15 mouse cellular contexts compared by ENCODE assay signal in the genomic region with DNA sequence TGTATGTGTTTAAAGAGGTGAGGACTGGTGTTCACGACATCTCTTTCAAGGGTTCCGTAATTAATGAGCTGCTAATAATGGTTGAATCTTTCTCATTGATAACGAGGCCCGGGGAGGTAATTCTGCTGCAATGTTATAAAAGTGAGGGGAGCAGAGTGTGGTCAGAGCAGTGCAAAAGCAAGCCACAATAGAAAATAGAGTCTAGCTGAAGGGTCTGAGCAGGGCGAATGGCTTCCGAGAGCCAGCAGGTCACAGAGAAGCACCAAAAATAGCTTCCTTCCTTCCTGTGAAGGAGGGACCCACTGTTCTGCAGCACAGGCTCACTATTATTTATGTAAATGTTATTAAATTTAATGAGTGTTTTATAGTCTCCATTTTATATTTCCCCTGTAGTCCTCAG.
"Had no signal": no experiment of that assay in that cellular context is flagged by ENCODE, and none has a peak within 500 bp of the region (broad histone marks: within the 10 kb centered on the region; RNA-seq: fewer than 3 reads in every experiment).

No protein-coding gene starts in this region.

- H3K4me3 ChIP-seq: neural tube, embryonic 15.5 days; stomach, embryonic 15.5 days had no signal

- H3K9ac ChIP-seq: neural tube, embryonic 15.5 days; stomach, embryonic 15.5 days had no signal

- H3K27me3 ChIP-seq: neural tube, embryonic 15.5 days; stomach, embryonic 15.5 days had no signal

- H3K9me3 ChIP-seq: neural tube, embryonic 15.5 days; stomach, embryonic 15.5 days had no signal

- DNase-seq: retina, postnatal 1 day; right cerebral cortex, adult 18-20 months; right cerebral cortex, postnatal 14 days; right cerebral cortex, postnatal 25 days; right cerebral cortex, postnatal 4 days; spleen, adult 18-20 months; thymus, adult 18-20 months; thymus, adult 2 months; thymus, postnatal 14 days; thymus, postnatal 25 days; thymus, postnatal 36 days; thymus, postnatal 4 days had no signal

- H3K27ac ChIP-seq: neural tube, embryonic 15.5 days; stomach, embryonic 15.5 days; stomach, postnatal 0 days had no signal

- H3K4me1 ChIP-seq: neural tube, embryonic 15.5 days; stomach, embryonic 15.5 days had no signal

- H3K36me3 ChIP-seq: neural tube, embryonic 15.5 days; stomach, embryonic 15.5 days had no signal

- H3K4me2 ChIP-seq: neural tube, embryonic 15.5 days; stomach, embryonic 15.5 days had no signal
